Mouse (Mus musculus): ENCODE results near the gene Rtn4rl1. TPM values are rescaled to one million over a fixed set of nuclear protein-coding genes. Genes with fewer than 3 reads are reported as not detected.

Rtn4rl1 gene
- total RNA-seq, 2 experiments from 2014 or later, result 89.0 to 99.0 TPM

DNA sequence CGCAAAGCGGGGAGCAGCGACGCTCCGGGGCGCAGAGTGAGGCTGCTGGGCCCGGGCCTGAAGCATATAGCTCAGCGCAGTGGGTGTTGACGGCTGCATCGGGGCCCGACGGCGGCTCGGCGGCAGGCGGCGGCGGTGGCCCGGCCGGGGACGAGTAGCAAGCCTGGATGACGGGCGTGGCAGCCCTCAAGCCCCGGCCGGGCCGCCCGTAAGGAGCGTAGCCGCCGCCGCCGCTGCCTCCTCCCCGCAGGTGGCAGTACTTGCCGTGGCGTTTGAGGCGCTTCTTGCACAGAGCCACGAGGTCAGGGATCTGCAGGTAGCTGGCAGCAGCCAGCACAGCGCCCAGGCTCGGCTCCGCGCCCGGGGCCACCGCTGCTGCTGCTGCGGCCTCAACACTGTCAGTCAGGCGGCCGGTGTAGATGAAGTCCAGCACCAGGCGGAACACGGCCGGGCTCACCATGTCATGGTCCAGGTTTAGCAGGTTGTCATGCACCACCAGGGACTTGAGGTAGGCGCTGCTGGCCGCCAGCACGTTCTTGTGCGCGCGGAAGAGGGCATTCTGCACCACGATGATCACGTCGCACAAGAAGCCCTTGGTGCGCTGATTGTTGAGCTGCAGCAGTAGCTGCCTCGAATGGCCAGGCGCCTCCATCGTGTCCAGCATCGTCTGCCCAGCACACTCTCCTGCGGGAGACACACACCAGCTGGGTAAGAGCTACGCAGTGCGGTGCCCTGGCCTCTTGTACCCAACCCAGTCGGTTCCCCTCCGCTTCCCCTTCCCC, 26.5 kb upstream of the Rtn4rl1 start:
- no peak; the same call in 1 of the 2 replicates for TF ChIP-seq CTCF (IDR thresholded peaks at IDR 0.05)
- Histone ChIP-seq H3K27ac (peak overlapping the region; percentile 32; the same call in 1 of the 2 replicates), H3K4me3 (peak overlapping the region; percentile 13; the same call in 1 of the 2 replicates)
- DNase-seq (ENCODE audit: extremely low spot score in 1 of 2, low spot score in 2 of 2), result peak in 1 of 2 experiments; percentile 32
- intact Hi-C loops (cut with DNase I), result no loop called here

DNA sequence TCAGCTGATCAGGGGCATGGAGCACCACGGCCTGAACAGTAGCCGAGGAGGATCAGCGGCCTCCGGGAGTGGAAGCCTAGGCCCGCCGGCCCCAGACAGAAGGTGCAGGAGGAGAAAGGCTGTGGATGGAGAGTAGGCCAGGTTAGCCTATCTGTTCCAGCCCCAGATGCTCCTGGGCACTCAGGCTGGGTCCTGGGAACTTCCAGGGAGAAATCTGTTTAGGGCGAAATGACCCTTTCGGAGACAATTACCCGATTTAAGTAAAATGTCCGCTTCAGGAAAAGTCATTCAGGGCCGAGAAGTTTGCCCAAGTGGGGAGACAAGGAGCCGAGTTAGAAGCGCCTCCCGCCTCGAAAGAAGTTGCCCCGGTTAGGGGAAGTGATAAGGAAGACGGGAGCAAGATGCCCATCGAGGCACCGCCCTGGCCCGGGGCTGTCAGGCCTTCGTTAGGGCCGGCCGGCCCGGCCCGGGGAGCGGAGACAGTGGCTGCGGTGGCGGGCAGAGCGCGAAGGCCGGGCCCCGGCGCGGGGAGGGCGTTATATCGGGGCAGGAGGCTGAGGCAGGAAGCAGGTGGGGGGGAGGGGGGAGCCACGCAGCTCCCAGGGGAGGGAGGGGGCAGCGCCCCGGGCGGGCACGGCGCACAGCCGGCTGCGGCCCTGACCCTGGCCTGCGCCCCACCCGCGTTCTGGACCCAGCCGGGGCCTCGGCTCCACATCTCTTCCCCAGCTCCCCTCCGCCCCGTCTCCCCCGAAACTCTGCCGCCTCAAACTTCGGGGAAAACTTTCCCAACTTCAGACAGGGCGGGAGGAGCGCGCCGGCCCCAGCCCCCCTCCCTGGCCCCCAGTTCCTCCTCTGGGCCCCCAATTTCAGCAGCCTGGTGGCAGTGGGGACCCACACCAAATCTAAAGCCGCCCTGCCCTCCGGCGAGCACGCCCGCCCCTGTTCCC, 25.7 kb upstream of the Rtn4rl1 start:
- DNase-seq (ENCODE audit: extremely low spot score in 1 of 2, low spot score in 2 of 2), result peak in 1 of 2 experiments; percentile 8
- no peak for TF ChIP-seq CTCF (IDR thresholded peaks at IDR 0.05)
- peak overlapping the region; percentile 63 for H3K4me3 ChIP-seq
- H3K27ac ChIP-seq, result peak overlapping the region; percentile 32; the same call in 1 of the 2 replicates
- intact Hi-C loops (cut with DNase I), result loop anchor here (2.0 kb wide), 1 partner anchor 221 kb away; no protein-coding TSS in a partner anchor

DNA sequence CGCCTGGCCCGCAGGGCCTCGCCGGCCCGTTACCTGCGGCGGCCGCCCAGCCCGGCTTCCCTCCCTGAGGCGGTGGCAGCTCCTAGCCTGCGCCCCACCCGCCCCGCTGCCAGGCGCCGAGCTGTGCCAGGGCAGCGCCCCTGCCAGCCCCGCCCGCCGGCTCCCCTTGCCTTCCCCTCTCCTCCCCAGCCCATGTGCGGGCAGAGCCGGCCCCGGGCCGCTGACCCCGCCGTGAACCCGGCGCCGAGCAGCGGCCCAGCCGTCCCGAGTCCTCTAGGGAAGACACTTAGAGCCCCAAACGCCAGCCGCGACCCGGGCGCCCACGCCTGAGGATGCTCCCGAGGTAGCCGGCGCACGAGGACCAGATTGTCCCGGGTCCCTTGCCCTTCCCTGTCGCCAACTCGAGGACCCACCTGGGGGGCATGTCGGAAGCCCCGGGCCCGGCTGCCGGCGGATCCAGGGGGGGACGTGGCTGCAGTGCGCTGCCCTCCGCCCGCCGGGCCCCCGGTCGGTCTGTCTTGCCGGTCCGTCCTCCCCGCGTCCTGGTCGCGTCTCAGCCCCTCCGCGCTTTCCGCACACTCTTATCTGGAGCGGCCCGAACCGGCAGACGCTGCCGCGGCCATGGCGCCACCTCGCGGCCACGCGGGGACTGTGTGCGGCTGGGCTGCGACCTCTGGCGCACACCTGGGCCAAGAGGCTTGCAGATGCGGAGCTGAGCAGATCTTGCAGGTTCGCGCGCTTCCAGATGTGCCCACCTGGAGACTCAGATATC, 24.8 kb upstream of the Rtn4rl1 start:
- peak overlapping the region; percentile 63 for H3K4me3 ChIP-seq
- peak; percentile 84 for DNase-seq (ENCODE audit: extremely low spot score in 1 of 2, low spot score in 2 of 2)
- H3K27ac ChIP-seq, result peak overlapping the region; percentile 69
- intact Hi-C loops (cut with DNase I), result loop anchor here (1.0 to 2.0 kb wide), 2 partner anchors 187 to 222 kb away; no protein-coding TSS in a partner anchor
- peak; percentile 94 for TF ChIP-seq CTCF (IDR thresholded peaks at IDR 0.05)

DNA sequence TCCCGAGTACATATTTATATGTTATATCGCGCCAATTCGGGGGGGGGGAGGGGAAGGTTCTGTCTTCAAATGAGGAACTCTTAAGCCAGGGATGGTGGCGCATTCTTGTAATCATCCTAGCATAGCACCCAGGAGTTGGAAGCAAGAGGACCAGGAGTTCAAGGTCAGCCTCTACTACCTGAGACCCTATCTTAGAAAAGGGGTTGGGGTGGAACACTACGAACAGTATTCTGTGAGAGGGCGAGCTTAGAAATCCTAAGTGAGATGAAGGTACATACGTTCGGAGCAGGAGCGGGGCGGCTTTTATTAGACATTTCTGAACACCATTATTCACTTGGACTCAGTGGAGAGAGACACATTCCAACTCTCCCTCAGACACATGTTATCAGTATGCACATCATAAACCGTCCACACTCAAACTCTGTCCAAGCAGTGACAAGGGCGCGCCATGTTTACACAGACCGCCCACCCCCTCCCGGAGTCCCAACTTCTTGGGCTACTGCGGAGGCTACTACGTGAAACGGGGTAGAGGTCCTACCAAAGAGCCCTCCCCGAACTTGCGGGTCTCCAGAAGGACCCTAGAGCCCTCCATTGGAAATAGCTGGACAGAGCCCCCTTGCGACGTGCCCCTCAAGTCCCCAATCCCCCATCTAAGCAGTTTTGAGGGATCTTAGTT, 24.0 kb upstream of the Rtn4rl1 start, which contains the start of gene Hic1:
Gene Hic1 (minus strand): TSS at position 115 of the 676 bp plus-strand sequence.
- H3K4me3 ChIP-seq, result peak within 1 kb of the TSS; percentile 63
- TF ChIP-seq CTCF (IDR thresholded peaks at IDR 0.05), result no peak
- peak within 1 kb of the TSS; percentile 77 for H3K27ac ChIP-seq
- peak in 1 of 2 experiments; percentile 15 for DNase-seq (ENCODE audit: extremely low spot score in 1 of 2, low spot score in 2 of 2)
- intact Hi-C loops (cut with DNase I), result loop anchor here (1.0 to 5.0 kb wide), 4 partner anchors 188 to 337 kb away; partner anchors contain the start of gene Mnt

DNA sequence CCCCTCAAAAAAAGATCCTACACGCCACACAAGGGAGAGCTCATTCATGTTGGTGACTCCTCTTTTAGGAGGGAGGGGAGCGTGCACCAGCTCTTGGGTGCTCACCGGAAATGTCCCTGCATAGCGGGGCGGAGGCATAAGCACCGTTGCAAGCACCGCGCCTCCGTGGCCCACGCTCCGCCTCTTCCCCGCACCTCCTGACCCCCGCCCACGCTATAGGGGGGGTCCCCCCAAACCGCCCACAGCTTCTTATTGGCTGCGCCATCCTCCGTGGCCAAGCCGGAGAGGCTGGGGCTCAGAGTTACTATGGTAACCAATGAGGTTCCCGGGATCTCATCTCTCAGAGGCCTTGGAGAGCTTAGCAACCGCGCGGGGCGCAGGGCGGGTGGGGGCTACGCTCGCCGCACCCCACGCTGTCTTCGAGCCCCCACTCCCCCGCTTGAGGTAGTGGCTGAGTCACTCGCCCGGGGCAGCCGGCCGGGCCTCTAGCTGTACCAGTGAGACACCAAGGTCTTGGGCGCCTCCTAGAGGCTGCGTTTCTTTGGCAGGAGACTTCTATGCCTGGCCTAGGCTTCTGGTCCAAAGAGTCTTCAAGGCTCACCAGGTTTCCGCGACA, 23.3 kb upstream of the Rtn4rl1 start:
- peak overlapping the region; percentile 63 for H3K4me3 ChIP-seq
- peak; percentile 83 for TF ChIP-seq CTCF (IDR thresholded peaks at IDR 0.05)
- intact Hi-C loops (cut with DNase I), result loop anchor here (1.0 to 5.0 kb wide), 2 partner anchors 296 to 338 kb away; partner anchors contain the start of gene Mnt
- DNase-seq (ENCODE audit: extremely low spot score in 1 of 2, low spot score in 2 of 2), result peak; percentile 90 to 94
- peak overlapping the region; percentile 77 for H3K27ac ChIP-seq

DNA sequence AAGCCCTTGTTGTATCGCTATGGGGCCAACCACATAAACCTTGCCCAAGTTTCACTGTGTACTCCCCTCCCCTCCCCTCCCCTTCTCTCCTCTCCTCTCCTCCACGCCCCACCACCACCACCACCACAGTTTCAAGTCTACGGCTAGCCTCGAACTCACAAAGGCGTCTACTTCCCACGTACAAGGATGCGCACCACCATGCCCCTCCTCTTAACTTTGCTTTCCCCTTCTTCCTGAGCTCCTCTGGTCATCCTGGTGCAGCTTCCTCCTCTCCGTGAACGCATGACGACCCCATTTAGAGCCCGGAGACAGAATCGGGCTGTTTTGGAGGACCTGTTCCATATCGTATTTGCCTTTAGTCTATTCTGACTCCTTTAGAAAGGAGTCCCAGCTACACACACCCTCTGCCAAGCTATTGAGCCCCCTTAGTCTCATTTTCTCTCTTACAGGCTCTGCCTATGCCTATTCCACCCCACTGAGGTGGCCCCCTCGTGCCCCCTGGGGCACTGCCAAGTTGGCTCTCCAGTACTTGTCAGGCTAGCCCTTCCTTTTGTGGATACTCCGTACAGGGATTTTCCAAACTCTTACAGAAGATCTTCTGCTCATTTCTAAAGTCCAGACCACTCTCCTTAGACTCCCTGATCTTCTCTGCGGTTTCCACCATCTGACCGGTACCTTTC, 22.3 kb upstream of the Rtn4rl1 start:
- peak in 1 of 2 experiments; percentile 15 for DNase-seq (ENCODE audit: extremely low spot score in 1 of 2, low spot score in 2 of 2)
- H3K27ac ChIP-seq, result peak overlapping the region; percentile 55
- no peak overlapping the region for H3K4me3 ChIP-seq
- TF ChIP-seq CTCF (IDR thresholded peaks at IDR 0.05), result no peak
- intact Hi-C loops (cut with DNase I), result loop anchor here (5.0 kb wide), 1 partner anchor 339 kb away; the partner anchor contains the start of gene Mnt

DNA sequence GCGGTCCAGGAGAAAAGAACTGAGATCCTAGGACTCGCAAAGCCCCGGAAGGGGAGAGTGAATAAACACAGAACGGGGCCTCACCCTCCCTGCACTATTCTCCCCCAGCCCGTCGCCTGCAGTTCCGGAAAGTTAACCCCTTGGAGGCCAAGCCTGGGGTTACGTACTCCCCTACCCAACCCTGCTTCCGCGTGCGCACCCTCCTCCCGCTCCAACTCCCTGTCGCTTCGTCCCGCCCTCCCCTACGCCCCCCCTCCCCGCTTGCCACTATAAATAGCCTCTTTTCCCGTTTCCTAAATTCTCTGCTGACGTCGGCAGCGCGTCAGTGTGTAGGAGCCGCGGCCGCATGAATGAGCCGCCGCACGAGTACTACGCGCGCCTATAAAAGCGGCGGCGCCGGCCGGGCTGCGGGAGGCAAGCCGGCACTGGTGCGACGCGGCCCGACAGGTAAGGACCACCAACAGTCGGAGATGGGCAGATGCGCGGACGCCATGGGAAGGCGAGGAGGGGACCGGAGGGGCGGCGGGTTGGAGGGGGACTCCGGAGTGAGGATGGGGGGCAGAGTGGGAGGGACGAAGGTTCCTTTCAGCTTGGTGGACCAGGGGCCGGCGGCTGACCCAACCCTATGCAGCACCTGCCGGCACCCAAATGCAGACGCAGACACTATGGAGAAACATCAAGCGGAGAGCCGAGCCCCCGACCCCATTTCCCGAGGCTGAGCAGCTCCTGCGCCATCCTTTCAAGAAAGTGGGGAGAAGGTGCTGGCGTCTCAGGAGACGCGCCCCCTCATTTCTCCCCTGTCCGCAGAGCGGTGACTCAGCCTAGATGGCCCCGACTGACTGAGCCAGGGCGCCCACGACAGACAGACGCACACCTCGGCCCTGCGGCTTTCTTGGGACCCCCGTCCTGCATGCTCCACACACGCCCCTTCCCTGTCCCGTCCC, 21.2 kb upstream of the Rtn4rl1 start:
- peak; percentile 82 to 84 for DNase-seq (ENCODE audit: extremely low spot score in 1 of 2, low spot score in 2 of 2)
- H3K4me3 ChIP-seq, result peak overlapping the region; percentile 66
- peak overlapping the region; percentile 96 for H3K27ac ChIP-seq
- intact Hi-C loops (cut with DNase I), result loop anchor here (2.0 to 5.0 kb wide), 2 partner anchors 288 to 340 kb away; partner anchors contain the start of genes Mnt and Tlcd2
- no peak for TF ChIP-seq CTCF (IDR thresholded peaks at IDR 0.05)

DNA sequence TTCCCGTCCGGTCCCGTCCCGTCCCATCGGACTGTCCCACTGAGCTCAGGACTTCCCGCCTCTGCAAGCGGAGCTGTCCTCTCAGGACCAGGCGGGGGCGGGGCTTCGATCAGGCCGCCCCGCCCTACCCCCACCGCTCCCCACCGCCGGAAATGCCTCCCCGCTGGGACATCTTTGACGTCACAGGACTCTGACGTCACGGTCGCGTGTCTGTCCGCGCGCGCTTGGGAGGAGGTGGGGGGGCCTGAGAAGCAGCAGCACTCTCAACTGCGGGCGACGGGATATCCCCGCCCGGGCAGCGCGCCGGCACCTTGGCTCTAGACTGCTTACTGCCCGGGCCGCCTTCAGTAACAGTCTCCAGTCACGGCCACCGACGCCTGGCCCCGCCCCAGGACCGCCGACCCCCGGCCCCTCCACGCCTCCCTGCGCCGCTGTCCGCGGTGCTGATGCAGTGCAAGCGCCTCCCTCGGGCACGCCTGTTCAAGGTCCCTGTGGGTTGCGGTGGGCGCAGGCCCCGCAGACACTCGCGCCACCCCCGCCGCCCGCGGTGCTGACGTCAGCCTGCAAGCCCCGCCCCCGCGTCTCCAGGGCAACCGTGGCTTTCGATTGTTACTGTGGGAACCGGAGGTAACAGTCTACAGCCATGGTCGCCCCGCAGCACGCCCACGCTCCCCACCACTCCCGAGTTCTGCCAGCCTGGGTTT, 20.3 kb upstream of the Rtn4rl1 start:
- DNase-seq (ENCODE audit: extremely low spot score in 1 of 2, low spot score in 2 of 2), result peak; percentile 94 to 97
- peak overlapping the region; percentile 96 for H3K27ac ChIP-seq
- no peak for TF ChIP-seq CTCF (IDR thresholded peaks at IDR 0.05)
- peak overlapping the region; percentile 66 for H3K4me3 ChIP-seq
- intact Hi-C loops (cut with DNase I), result loop anchor here (2.0 to 5.0 kb wide), 2 partner anchors 288 to 341 kb away; partner anchors contain the start of genes Mnt and Tlcd2

Data from left cerebral cortex, adult 2 months (tissue).